Mouse (Mus musculus): Measurements from ENCODE around the gene Rbm42.

Gene Rbm42

GRCm38 (mm10) chr7:30618658-30619057 is 31.5 kb downstream of the Rbm42 start:
- no peak for DNase-seq (ENCODE audit: low read depth, low spot score)

- DNase-seq (ENCODE audit: low read depth, low spot score), result no peak
Observed at GRCm38 (mm10) chr7:30615049-30615760, 34.9 kb downstream of the Rbm42 start.

GRCm38 (mm10) chr7:30614454-30614853 is 35.7 kb downstream of the Rbm42 start:
- DNase-seq (ENCODE audit: low read depth, low spot score), result no peak

- peak; percentile 47 for DNase-seq (ENCODE audit: low read depth, low spot score)
Observed at GRCm38 (mm10) chr7:30613529-30614112, 36.5 kb downstream of the Rbm42 start.

GRCm38 (mm10) chr7:30612654-30613402 is 37.3 kb downstream of the Rbm42 start, which contains the start of gene Upk1a:
Gene Upk1a, minus strand, starts transcription at chr7:30612847.
- no peak for DNase-seq (ENCODE audit: low read depth, low spot score)

- no peak for DNase-seq (ENCODE audit: low read depth, low spot score)
Observed at GRCm38 (mm10) chr7:30610043-30610442, 40.1 kb downstream of the Rbm42 start.

GRCm38 (mm10) chr7:30608476-30608875 is 41.6 kb downstream of the Rbm42 start:
- DNase-seq (ENCODE audit: low read depth, low spot score), result no peak

GRCm38 (mm10) chr7:30607706-30608309 is 42.3 kb downstream of the Rbm42 start:
- no peak for DNase-seq (ENCODE audit: low read depth, low spot score)

- no peak for DNase-seq (ENCODE audit: low read depth, low spot score)
Observed at GRCm38 (mm10) chr7:30604944-30605343, 45.2 kb downstream of the Rbm42 start.

GRCm38 (mm10) chr7:30604424-30604823 is 45.7 kb downstream of the Rbm42 start:
- DNase-seq (ENCODE audit: low read depth, low spot score), result no peak

- no peak for DNase-seq (ENCODE audit: low read depth, low spot score)
Observed at GRCm38 (mm10) chr7:30602583-30602982, 47.5 kb downstream of the Rbm42 start.

GRCm38 (mm10) chr7:30600651-30601050 is 49.5 kb downstream of the Rbm42 start:
- no peak for DNase-seq (ENCODE audit: low read depth, low spot score)

GRCm38 (mm10) chr7:30599933-30600353 is 50.2 kb downstream of the Rbm42 start:
- peak; percentile 74 for DNase-seq (ENCODE audit: low read depth, low spot score)

GRCm38 (mm10) chr7:30598786-30599185 is 51.3 kb downstream of the Rbm42 start, which contains the start of gene Zbtb32:
Gene Zbtb32, minus strand, starts transcription at chr7:30598909.
- DNase-seq (ENCODE audit: low read depth, low spot score), result no peak

- DNase-seq (ENCODE audit: low read depth, low spot score), result no peak
Observed at GRCm38 (mm10) chr7:30596811-30597210, 53.3 kb downstream of the Rbm42 start.

GRCm38 (mm10) chr7:30596093-30596492 is 54.0 kb downstream of the Rbm42 start:
- no peak for DNase-seq (ENCODE audit: low read depth, low spot score)

- DNase-seq (ENCODE audit: low read depth, low spot score), result no peak
Observed at GRCm38 (mm10) chr7:30594510-30595024, 55.5 kb downstream of the Rbm42 start.

GRCm38 (mm10) chr7:30593579-30594509 is 56.3 kb downstream of the Rbm42 start:
- DNase-seq (ENCODE audit: low read depth, low spot score), result no peak

GRCm38 (mm10) chr7:30592772-30593423 is 57.2 kb downstream of the Rbm42 start:
- DNase-seq (ENCODE audit: low read depth, low spot score), result no peak

- no peak for DNase-seq (ENCODE audit: low read depth, low spot score)
Observed at GRCm38 (mm10) chr7:30591605-30591951, 58.5 kb downstream of the Rbm42 start.

Measured in embryo, embryonic 11.5 days (tissue).